Mouse (Mus musculus) bone marrow, adult 2 months (tissue): ENCODE results near the gene Hsd17b1.

Experiments
- CTCF ChIP-seq: fragments of 200-500 bp; IDR thresholded peaks from 2 replicates; pipeline ENCODE4 v1.5.1; 2011; ENCODE audit warnings: low read length, control low read depth; ENCODE audit not compliant: control insufficient read depth, insufficient read depth
- POLR2A ChIP-seq: fragments of 200-500 bp; IDR thresholded peaks from 2 replicates; pipeline ENCODE4 v1.6.1; 2011; ENCODE audit warnings: low read depth, mild to moderate bottlenecking, control low read depth, low read length, borderline replicate concordance; ENCODE audit not compliant: control insufficient read depth

DNA sequence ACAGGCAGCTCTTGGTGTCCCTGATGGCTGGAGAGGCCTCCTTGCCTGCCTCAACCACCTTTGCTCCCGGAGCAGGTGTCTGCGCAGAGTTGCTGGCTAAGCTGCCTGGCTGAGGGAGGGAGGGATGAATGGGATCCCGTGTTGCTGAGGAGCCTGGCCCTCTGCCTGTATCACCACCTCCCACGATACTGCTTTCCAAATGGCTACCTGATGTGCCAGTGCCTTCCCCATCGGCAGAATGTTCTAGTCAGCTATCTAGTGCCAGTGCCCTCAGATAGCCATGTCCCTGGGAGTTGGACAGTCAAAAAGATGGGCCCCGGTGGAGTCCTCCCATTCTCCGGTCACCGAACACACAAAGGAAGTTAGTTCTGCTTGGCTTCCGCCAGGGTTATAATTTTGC, 27.9 kb upstream of the Hsd17b1 start:
- TF ChIP-seq CTCF = no peak
- no peak for TF ChIP-seq POLR2A
